12 mouse cellular contexts compared by ENCODE assay signal in genomic region chr12:72081961-72082360, GRCm38 (mm10). TPM values are rescaled to one million over a fixed set of nuclear protein-coding genes. Genes with fewer than 3 reads are reported as not detected.
DNase-seq lines count a peak whose midpoint lies in the region; ATAC-seq and TF ChIP-seq lines count a peak whose summit lies in the region.
"Had no signal": no experiment of that assay in that cellular context is flagged by ENCODE, and none has a peak within 500 bp of the region (broad histone marks: within the 10 kb centered on the region; RNA-seq: fewer than 3 reads in every experiment).

No protein-coding gene starts in this region.

- H3K4me3 ChIP-seq in hindbrain, embryonic 10.5 days: peak overlapping the region; percentile 36; the same call in 1 of the 2 replicates
- H3K4me3 ChIP-seq in hindbrain, embryonic 11.5 days (ENCODE audit: low read depth, low read length): no peak overlapping the region
- peak overlapping the region; percentile 42 for H3K4me3 ChIP-seq in embryonic facial prominence, embryonic 10.5 days
- no peak overlapping the region for H3K4me3 ChIP-seq in hindbrain, postnatal 0 days (ENCODE audit: low read length)
- no peak overlapping the region for H3K4me3 ChIP-seq in midbrain, embryonic 14.5 days (replicated peaks; ENCODE audit: low read depth, low read length)

- H3K27ac ChIP-seq in hindbrain, embryonic 10.5 days: no peak overlapping the region
- no peak overlapping the region for H3K27ac ChIP-seq in hindbrain, embryonic 11.5 days (ENCODE audit: low read depth, low read length)
- no peak overlapping the region for H3K27ac ChIP-seq in embryonic facial prominence, embryonic 10.5 days (replicated peaks)
- no peak overlapping the region for H3K27ac ChIP-seq in hindbrain, postnatal 0 days
- no peak overlapping the region for H3K27ac ChIP-seq in midbrain, embryonic 14.5 days (replicated peaks; ENCODE audit: low read depth, low read length)

- H3K4me1 ChIP-seq in hindbrain, embryonic 10.5 days (replicated peaks): peaks cover 24% of the 10 kb centered on the region
- H3K4me1 ChIP-seq in hindbrain, embryonic 11.5 days (replicated peaks; ENCODE audit: control insufficient read depth, insufficient read depth, low read length): peaks cover 5% of the 10 kb centered on the region
- H3K4me1 ChIP-seq in embryonic facial prominence, embryonic 10.5 days: peaks cover 34% of the 10 kb centered on the region
- H3K4me1 ChIP-seq in hindbrain, postnatal 0 days (ENCODE audit: insufficient read depth, low read length): no peaks in the 10 kb centered on the region
- peaks cover 11% of the 10 kb centered on the region; the same call in 1 of the 2 replicates for H3K4me1 ChIP-seq in midbrain, embryonic 14.5 days (ENCODE audit: control insufficient read depth, insufficient read depth, low read length)

- H3K36me3 ChIP-seq in hindbrain, embryonic 10.5 days: peaks cover 2% of the 10 kb centered on the region; the same call in 1 of the 2 replicates
- no peaks in the 10 kb centered on the region for H3K36me3 ChIP-seq in hindbrain, embryonic 11.5 days (ENCODE audit: control insufficient read depth, insufficient read depth, low read length)
- H3K36me3 ChIP-seq in embryonic facial prominence, embryonic 10.5 days (replicated peaks): peaks cover under 1% of the 10 kb centered on the region; the same call in 1 of the 2 replicates
- no peaks in the 10 kb centered on the region for H3K36me3 ChIP-seq in hindbrain, postnatal 0 days (ENCODE audit: insufficient read depth, low read length)
- no peaks in the 10 kb centered on the region for H3K36me3 ChIP-seq in midbrain, embryonic 14.5 days (ENCODE audit: control insufficient read depth, insufficient read depth, low read length)
- H3K36me3 ChIP-seq: G1E had no signal

- no peak for ATAC-seq in hindbrain, embryonic 11.5 days (ENCODE audit: low FRiP score)
- ATAC-seq in hindbrain, postnatal 0 days: no peak
- no peak for ATAC-seq in midbrain, embryonic 14.5 days (ENCODE audit: low FRiP score, low TSS enrichment)
- ATAC-seq: lung, postnatal 0 days had no signal

- TF ChIP-seq CTCF in hindbrain, postnatal 0 days (IDR thresholded peaks at IDR 0.05; ENCODE audit: low read depth): no peak

- H3K9me3 ChIP-seq in hindbrain, embryonic 10.5 days: no peaks in the 10 kb centered on the region
- no peaks in the 10 kb centered on the region for H3K9me3 ChIP-seq in hindbrain, embryonic 11.5 days (ENCODE audit: control insufficient read depth, low read length)
- no peaks in the 10 kb centered on the region for H3K9me3 ChIP-seq in embryonic facial prominence, embryonic 10.5 days
- no peaks in the 10 kb centered on the region for H3K9me3 ChIP-seq in hindbrain, postnatal 0 days (ENCODE audit: low read length)
- no peaks in the 10 kb centered on the region for H3K9me3 ChIP-seq in midbrain, embryonic 14.5 days (ENCODE audit: control insufficient read depth, low read length)
- H3K9me3 ChIP-seq: G1E had no signal

- WGBS in hindbrain, embryonic 10.5 days: 78% methylated on average over 3 of the region's 3 CpGs
- WGBS in hindbrain, embryonic 11.5 days: 80% methylated on average over 3 of the region's 3 CpGs
- 78% methylated on average over 3 of the region's 3 CpGs for WGBS in embryonic facial prominence, embryonic 10.5 days
- WGBS in hindbrain, postnatal 0 days: 78% methylated on average over 3 of the region's 3 CpGs
- WGBS in midbrain, embryonic 14.5 days: 72% methylated on average over 3 of the region's 3 CpGs

- H3K4me2 ChIP-seq in hindbrain, embryonic 11.5 days (replicated peaks; ENCODE audit: low read depth, low read length): no peak overlapping the region; the same call in 1 of the 2 replicates
- peak overlapping the region; percentile 47; the same call in 1 of the 2 replicates for H3K4me2 ChIP-seq in hindbrain, postnatal 0 days (ENCODE audit: low read depth, low read length)
- peak overlapping the region; percentile 16; the same call in 1 of the 2 replicates for H3K4me2 ChIP-seq in midbrain, embryonic 14.5 days (ENCODE audit: low read length)

- no peak overlapping the region for H3K9ac ChIP-seq in hindbrain, embryonic 11.5 days (ENCODE audit: low read depth, low read length)
- H3K9ac ChIP-seq in hindbrain, postnatal 0 days (replicated peaks; ENCODE audit: low read length): no peak overlapping the region
- H3K9ac ChIP-seq in midbrain, embryonic 14.5 days (replicated peaks; ENCODE audit: low read length): no peak overlapping the region

- H3K27me3 ChIP-seq in hindbrain, embryonic 10.5 days (ENCODE audit: insufficient read depth, poor library complexity, severe bottlenecking): no peaks in the 10 kb centered on the region
- H3K27me3 ChIP-seq in hindbrain, embryonic 11.5 days (ENCODE audit: control insufficient read depth, insufficient read depth, low read length): no peaks in the 10 kb centered on the region
- no peaks in the 10 kb centered on the region for H3K27me3 ChIP-seq in embryonic facial prominence, embryonic 10.5 days (replicated peaks; ENCODE audit: low read depth, poor library complexity, severe bottlenecking)
- no peaks in the 10 kb centered on the region for H3K27me3 ChIP-seq in hindbrain, postnatal 0 days (ENCODE audit: insufficient read depth, low read length)
- H3K27me3 ChIP-seq in midbrain, embryonic 14.5 days (ENCODE audit: control insufficient read depth, insufficient read depth, low read length): no peaks in the 10 kb centered on the region

- DNase-seq in hindbrain, embryonic 10.5 days (ENCODE audit: low spot score): no peak
- DNase-seq in hindbrain, embryonic 11.5 days (ENCODE audit: low spot score): no peak
- no peak for DNase-seq in embryonic facial prominence, embryonic 10.5 days (ENCODE audit: low spot score)
- DNase-seq in hindbrain, postnatal 0 days (ENCODE audit: low spot score): no peak
- DNase-seq in midbrain, embryonic 14.5 days: no peak
- no peak for DNase-seq in cerebellum, adult 9-11 months
- DNase-seq in thymus, postnatal 10 days (ENCODE audit: low spot score in 2 of 2): no peak
- no peak for DNase-seq in retina, postnatal 1 day
- DNase-seq: cerebellum, postnatal 14 days; thymus, postnatal 25 days had no signal

RNA-seq across cellular contexts. Expression of gene L3hypdh, which starts 3.3 kb away (rescaled TPM):
- 9.2 and 9.9 TPM in 2 replicates for polyA plus RNA-seq in hindbrain, embryonic 10.5 days (2016; fragmentation: Nextera tagmentation; extraction: Ambion mirVana)
- 9.8 and 11.2 TPM in 2 replicates for polyA plus RNA-seq in hindbrain, embryonic 11.5 days (2014; fragmentation: Nextera tagmentation; extraction: Ambion mirVana)
- 10.9 and 11.2 TPM in 2 replicates for polyA plus RNA-seq in embryonic facial prominence, embryonic 10.5 days (2016; fragmentation: Nextera tagmentation; extraction: Ambion mirVana)
- 7.6 and 10.1 TPM in 2 replicates for total RNA-seq in hindbrain, postnatal 0 days (2014; rRNA removed)
- 12.3 and 12.7 TPM in 2 replicates for polyA plus RNA-seq in hindbrain, postnatal 0 days (2015; fragmentation: Nextera tagmentation; extraction: Ambion mirVana)
- polyA plus RNA-seq in midbrain, embryonic 14.5 days (2014; fragmentation: Nextera tagmentation; extraction: Ambion mirVana): 11.7 and 12.8 TPM in 2 replicates

RNA-seq across cellular contexts. Expression of gene Jkamp, which starts 3.4 kb away (rescaled TPM):
- 85.1 and 95.7 TPM in 2 replicates for polyA plus RNA-seq in hindbrain, embryonic 10.5 days (2016; fragmentation: Nextera tagmentation; extraction: Ambion mirVana)
- 67.6 and 75.3 TPM in 2 replicates for polyA plus RNA-seq in hindbrain, embryonic 11.5 days (2014; fragmentation: Nextera tagmentation; extraction: Ambion mirVana)
- 72.1 and 72.6 TPM in 2 replicates for polyA plus RNA-seq in embryonic facial prominence, embryonic 10.5 days (2016; fragmentation: Nextera tagmentation; extraction: Ambion mirVana)
- total RNA-seq in hindbrain, postnatal 0 days (2014; rRNA removed): 84.9 and 88.2 TPM in 2 replicates
- 112 and 117 TPM in 2 replicates for polyA plus RNA-seq in hindbrain, postnatal 0 days (2015; fragmentation: Nextera tagmentation; extraction: Ambion mirVana)
- 89.9 and 115 TPM in 2 replicates for polyA plus RNA-seq in midbrain, embryonic 14.5 days (2014; fragmentation: Nextera tagmentation; extraction: Ambion mirVana)

RNA-seq across cellular contexts. Expression of gene Gpr135, which starts 11.0 kb away (rescaled TPM):
- 0.56 and 0.69 TPM in 2 replicates for polyA plus RNA-seq in hindbrain, embryonic 10.5 days (2016; fragmentation: Nextera tagmentation; extraction: Ambion mirVana)
- polyA plus RNA-seq in hindbrain, embryonic 11.5 days (2014; fragmentation: Nextera tagmentation; extraction: Ambion mirVana): 0.99 and 1.1 TPM in 2 replicates
- polyA plus RNA-seq in embryonic facial prominence, embryonic 10.5 days (2016; fragmentation: Nextera tagmentation; extraction: Ambion mirVana): 0.38 and 0.76 TPM in 2 replicates
- 20.5 and 23.7 TPM in 2 replicates for total RNA-seq in hindbrain, postnatal 0 days (2014; rRNA removed)
- 11.0 and 11.5 TPM in 2 replicates for polyA plus RNA-seq in hindbrain, postnatal 0 days (2015; fragmentation: Nextera tagmentation; extraction: Ambion mirVana)
- 4.6 and 7.4 TPM in 2 replicates for polyA plus RNA-seq in midbrain, embryonic 14.5 days (2014; fragmentation: Nextera tagmentation; extraction: Ambion mirVana)
- total RNA-seq: G1E had no signal
- polyA plus RNA-seq: G1E had no signal

Comparison
In these comparisons a context has a peak if more than half of its experiments do, and no peak if none do; other contexts are left out.
1. H3K4me3 ChIP-seq: peak in hindbrain, embryonic 10.5 days (single experiment) and embryonic facial prominence, embryonic 10.5 days (single experiment); none in hindbrain, embryonic 11.5 days (single experiment), hindbrain, postnatal 0 days (single experiment) and midbrain, embryonic 14.5 days (single experiment).